Mouse (Mus musculus) urinary bladder, postnatal 10 days (tissue): ENCODE results near the gene Rabl3.

ENCODE experiments used
- DNase-seq: peaks from one replicate; pipeline ENCODE4 v3.0.0; 2022; ENCODE audit warnings: low spot score

The Rabl3 gene

DNA sequence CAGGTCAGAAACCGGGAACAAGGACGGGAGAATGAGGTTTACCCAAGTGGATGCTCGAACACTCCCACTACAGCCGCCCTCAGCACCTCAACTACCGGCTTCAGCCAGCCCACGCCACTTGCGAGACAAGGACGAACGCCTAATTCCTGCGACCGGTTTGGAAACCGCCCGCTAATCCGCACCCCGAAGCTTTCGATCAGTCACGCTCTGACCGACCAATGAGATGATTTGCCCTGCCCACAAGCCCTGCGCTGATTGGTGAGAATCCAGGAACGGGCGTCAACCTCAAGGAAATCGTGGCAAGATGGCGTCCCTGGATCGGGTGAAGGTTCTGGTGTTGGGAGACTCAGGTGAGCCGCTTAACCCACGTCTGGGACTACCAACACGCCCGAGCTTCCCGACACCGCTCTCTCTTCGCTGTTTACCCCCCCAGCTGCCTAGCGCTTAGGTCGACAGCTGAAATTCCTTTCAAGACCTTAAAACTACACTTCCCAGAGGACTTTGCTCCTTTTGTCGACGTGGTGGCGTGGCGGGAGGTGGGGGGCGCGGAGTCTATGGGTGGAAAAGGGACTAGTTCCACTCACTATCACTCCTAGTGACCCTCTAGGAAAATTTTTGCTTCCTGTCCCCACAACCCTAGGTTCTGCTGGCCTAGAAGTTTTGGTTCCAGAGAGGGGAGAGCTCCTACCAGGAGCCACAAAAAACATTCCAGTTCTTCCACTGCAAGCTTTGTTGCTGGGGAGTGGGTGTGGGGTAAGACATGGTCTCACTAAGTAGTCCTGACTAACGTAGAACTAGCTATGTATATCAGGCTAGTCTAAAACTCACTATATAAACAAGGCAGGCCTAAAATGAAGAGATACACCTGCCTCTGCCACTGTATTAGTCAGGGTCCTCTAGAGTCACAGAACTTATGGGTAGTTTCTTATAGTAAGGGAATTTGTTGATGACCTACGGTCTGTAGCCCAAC lies at the start of gene Rabl3, which contains the start of gene Gtf2e1:
Gene Rabl3, plus strand, starts transcription at position 275 of the 970 bp plus-strand sequence.
Gene Gtf2e1, minus strand, starts transcription at position 179 of the 970 bp plus-strand sequence.
- peak; percentile 86 for DNase-seq

DNA sequence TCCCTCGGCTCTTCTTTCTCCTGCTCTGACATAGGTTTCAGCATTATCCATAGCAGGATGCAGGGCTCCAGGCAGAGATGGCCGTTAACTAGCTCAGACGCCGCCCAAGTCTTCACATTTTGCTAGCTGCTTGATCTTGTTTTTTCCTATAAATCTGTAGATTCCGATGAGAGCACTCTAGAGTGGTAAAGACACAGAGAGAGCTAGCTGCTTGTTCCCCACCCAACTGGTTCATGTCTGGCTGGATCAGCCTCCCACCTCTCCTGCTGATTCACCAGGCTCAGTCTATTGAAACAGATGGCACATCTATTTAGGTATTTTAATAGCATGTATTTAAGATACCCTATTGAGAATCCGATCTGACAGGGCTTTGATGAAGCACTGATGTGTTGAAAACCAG lies 44.7 kb upstream of the Rabl3 start:
- no peak for DNase-seq

GRCm38 (mm10) chr16:37498581-37498980 lies 41.1 kb upstream of the Rabl3 start:
- no peak for DNase-seq

DNA sequence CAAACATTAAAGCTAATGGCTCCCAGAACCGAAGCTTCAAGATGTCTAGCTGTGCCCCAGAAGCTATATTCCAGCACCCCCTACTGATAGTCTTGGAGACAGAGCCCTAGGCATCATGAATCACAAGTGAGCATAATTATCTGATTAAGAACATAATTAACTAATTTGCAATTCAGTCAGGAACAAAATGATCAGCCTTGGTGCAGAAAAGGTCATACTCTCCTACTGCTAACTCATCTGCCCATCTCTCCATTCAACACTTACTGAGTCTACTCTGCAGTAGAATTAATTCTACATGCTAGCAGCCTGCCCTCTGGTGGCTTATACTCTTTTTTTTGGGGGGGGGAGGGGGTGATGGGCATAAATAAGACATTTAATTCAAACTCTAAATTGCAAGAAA lies 35.2 kb upstream of the Rabl3 start:
- DNase-seq: no peak

- DNase-seq: no peak
Observed at GRCm38 (mm10) chr16:37506751-37507150, 32.9 kb upstream of the Rabl3 start.

DNA sequence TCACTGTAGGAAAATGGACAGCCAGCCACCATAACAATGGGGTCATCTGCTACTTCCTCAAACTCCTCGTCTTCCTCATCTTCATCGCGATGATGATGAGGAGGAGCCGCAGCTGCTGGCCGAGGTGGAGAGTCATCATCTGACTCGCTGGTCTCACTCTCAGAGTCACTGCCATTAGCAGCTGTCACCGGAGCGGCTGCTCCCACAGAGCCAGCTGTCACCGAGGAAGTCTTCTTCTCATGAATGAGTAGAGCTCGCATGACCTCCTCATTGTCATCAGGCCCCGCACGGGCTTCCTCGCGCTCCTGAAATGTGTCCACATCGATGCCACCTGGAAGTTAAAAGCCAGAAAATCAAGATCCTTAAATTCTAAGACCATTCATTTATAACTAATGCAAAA lies 28.2 kb upstream of the Rabl3 start:
- no peak for DNase-seq

DNA sequence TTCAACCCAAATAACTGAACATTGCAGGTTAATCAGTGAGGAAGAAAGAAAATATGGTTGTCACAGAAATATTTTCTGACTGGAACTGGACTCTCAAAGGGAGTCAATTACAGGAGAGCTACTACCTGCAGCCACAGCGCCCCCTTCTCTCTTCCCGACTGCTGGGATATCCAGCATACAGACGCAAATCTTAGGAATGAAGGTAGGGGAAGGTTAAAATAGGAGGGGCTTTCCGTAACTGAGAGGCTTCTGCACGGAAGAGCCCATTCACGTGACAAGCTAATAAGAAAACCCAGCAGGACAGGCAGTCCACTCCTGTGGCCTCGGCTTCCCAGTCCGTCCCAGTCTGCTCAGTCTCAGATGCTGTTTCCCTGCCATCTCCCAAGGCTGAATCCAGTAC lies 25.0 kb upstream of the Rabl3 start:
- no peak for DNase-seq

DNA sequence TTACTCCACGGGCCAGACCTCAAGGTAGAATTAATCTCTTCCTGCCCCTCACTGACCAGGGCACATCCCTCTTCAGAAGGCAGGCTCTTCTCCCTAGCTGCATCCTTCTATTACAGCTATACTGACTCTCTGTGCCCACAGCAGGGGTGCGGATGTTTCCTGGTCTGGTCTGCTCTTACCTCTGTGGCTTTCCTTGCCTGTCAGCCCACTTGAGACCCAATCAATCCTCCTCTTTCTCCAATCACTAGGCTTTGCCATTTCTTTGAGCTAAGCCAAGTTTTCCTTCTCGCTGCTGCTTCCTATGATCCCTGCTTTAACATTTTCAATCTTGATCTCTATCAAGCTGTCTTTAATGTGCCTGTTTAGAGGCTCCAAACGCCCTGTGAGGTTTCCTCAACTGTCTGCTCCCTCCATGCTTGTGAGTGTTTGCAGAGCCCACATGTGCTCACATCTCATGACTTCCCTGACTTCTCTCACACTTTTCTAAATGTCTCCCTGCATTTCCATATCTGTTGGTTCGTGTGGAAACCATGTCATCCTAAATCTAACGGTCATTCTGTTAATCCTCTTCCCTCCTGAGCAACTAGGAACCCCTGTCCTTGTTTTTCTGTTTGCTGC lies 23.2 kb upstream of the Rabl3 start:
- DNase-seq: no peak

- no peak for DNase-seq
Observed at GRCm38 (mm10) chr16:37517596-37518211, 22.0 kb upstream of the Rabl3 start.

GRCm38 (mm10) chr16:37518662-37519061 lies 21.0 kb upstream of the Rabl3 start:
- DNase-seq: no peak

GRCm38 (mm10) chr16:37519721-37520120 lies 20.0 kb upstream of the Rabl3 start:
- no peak for DNase-seq

- DNase-seq: no peak
Observed at GRCm38 (mm10) chr16:37520190-37521040, 19.3 kb upstream of the Rabl3 start.

- no peak for DNase-seq
Observed at GRCm38 (mm10) chr16:37522100-37522697, 17.5 kb upstream of the Rabl3 start.

- DNase-seq: no peak
Observed at GRCm38 (mm10) chr16:37525121-37525520, 14.6 kb upstream of the Rabl3 start.

DNA sequence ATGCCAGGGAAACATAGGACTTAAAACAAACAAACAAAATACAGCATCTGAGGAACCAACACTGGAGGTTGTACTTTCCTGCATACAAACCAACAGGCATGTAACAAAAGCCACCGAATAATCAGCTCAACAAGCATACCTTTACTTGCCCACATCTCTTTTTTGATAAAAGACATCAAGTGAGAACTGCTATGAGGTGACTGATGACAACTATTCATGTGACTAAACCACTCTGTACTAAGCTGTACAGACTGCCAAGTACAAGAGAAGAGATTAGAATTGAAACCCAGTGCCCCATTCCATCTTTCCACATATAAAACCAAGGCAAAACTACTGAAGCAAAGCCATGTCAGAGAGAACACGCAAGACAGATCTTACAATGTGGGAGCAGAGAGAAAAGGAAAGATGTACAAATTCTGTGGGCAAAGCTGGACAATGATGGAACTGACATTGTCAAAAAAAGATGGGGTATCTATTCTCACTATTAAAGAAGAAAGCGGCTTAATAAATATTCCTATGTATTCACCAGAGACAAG lies 12.9 kb upstream of the Rabl3 start:
- no peak for DNase-seq

- DNase-seq: no peak
Observed at GRCm38 (mm10) chr16:37530170-37530569, 9.5 kb upstream of the Rabl3 start.

DNA sequence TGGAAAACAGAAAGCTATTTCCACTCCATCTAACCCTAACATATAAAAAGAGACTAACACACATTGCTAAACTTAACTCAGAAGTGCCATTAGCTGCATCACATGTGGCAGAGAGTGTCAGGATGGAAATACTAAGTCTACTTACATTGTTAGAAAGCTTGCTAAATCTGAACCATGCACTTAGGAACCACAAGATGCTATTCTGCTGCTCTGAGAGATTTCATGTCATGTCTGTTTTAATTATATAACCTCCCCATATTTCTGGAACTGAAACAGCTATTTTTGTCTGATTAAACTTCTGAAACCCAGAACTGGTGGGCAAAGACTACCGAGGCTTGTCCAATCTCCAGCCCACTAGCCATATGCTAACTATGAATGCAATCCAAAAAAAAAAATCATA lies 7.6 kb upstream of the Rabl3 start:
- DNase-seq: no peak

GRCm38 (mm10) chr16:37533369-37534068 lies 6.2 kb upstream of the Rabl3 start:
- DNase-seq: no peak

DNA sequence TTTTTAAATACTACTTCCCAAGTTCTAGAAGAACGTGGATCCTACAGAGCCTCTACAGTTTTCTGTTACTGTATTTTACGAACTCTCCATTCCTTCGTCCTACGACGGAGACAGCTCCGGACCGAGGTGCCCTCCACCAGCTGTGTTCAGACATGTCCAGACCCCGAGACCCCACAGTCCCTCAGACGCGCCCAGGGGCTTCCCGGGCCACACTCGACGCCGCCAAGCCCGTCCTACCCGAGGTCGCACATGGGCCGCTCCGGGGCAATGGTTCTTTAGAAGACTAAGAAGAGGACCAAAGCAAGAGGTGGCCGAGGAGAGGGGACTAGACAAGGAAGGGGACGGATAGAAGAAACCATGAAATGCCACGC lies 460 bp upstream of the Rabl3 start:
- DNase-seq: no peak

- DNase-seq: no peak
Observed at GRCm38 (mm10) chr16:37540776-37541175, 1.1 kb downstream of the Rabl3 start.

- DNase-seq: no peak
Observed at GRCm38 (mm10) chr16:37546312-37546711, 6.6 kb downstream of the Rabl3 start.
